Mouse (Mus musculus): ENCODE results near the gene Rbfox1.

GRCm38 (mm10) chr16:6128314-6128713 is 243.2 kb downstream of the Rbfox1 start:
- TF ChIP-seq CTCF (IDR thresholded peaks at IDR 0.05; ENCODE audit: control insufficient read depth, insufficient read depth, low read length) (no peak), POLR2A (IDR thresholded peaks at IDR 0.05; ENCODE audit: borderline replicate concordance, control insufficient read depth, low read depth, low read length) (no peak)

All from bone marrow, adult 2 months (tissue).